Mouse (Mus musculus) cerebellum, adult 9-10 months (tissue): ENCODE results near the gene Rpl10-ps3.

ENCODE experiments used
- DNase-seq: peaks from one replicate; pipeline ENCODE4 v3.0.0; 2022

Rpl10-ps3 gene

DNA sequence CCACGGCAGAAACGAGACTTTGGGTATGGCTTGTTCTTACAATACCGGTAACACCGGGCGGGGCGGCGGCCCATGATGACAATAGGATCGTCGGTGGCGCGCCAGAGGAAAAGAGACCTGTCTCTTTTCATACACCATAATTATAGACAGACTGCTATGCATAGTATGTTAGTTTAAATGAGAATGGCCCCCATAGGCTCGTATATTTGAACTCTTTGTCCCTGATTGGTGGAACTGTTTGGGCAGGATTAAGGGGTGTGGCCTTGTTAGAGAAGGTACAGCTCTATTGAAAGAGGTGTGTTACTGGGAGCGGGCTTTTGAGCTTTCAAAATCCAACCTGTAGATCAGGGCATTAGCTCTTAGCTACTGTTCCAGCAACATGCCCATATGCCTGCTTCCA lies at the start of gene Rpl10-ps3:
Gene Rpl10-ps3 (minus strand): TSS at position 101 of the 400 bp plus-strand sequence.
- DNase-seq = no peak

GRCm38 (mm10) chr9:50375598-50375997 lies 30.8 kb upstream of the Rpl10-ps3 start:
- DNase-seq = no peak

DNA sequence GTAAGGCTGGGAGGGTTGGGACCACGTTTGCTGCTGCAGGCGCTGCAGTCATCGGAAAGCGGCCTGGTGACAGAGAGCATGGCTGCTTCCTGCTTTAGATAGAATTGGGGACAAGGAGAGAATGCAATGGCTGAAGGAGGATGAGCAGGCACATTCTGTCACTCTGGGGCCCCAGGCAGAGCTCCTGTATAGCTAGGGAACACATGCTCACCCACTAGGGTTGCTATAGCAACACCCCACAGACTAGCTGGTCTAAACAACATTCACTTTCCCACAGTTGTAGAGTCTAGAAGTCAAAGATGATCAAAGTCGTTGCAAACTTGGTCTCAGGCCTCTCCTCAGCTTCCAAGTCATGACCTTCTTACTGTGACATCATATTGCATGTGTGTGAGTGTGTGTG lies 29.9 kb upstream of the Rpl10-ps3 start:
- DNase-seq = no peak

GRCm38 (mm10) chr9:50368551-50369297 lies 24.0 kb upstream of the Rpl10-ps3 start:
- no peak for DNase-seq

- no peak for DNase-seq
Measured at GRCm38 (mm10) chr9:50365059-50365780, 20.5 kb upstream of the Rpl10-ps3 start.

DNA sequence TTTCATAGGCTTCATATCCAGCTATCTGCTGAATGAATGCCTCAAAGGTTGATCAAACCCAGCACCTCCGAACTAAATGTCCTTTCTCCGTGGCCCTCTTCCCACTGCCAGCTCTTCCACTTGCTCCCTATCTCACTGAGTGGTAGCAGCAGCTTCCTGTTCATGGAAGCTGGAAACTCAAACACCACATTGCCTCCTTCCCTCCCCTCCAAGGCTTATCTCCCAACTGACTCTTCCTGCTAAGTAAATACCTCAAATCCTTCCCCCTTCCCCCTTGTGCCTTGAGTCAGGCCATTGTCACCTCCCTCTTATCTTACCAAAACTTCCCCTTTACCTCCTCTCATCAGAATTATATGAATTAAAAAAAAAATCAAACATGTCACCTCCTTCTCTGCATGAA lies 19.2 kb upstream of the Rpl10-ps3 start:
- no peak for DNase-seq

DNA sequence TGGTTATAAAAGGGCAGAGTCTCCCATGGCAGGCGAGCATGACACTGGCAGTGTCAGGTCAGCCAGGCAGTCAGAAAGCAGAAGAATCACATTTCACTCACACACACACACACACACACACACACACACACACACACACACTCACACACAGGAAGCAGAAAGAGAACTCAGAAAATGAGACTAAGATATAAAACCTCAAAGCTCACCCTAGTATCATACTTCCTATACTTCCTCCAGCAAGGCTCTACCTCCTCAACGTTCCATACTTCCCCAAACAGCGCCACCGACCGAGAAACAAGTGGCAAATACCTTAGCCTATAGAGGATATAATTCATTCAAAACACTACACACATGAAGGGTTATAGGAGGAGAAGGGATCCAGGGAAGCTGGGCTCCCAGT lies 18.5 kb upstream of the Rpl10-ps3 start:
- no peak for DNase-seq

DNA sequence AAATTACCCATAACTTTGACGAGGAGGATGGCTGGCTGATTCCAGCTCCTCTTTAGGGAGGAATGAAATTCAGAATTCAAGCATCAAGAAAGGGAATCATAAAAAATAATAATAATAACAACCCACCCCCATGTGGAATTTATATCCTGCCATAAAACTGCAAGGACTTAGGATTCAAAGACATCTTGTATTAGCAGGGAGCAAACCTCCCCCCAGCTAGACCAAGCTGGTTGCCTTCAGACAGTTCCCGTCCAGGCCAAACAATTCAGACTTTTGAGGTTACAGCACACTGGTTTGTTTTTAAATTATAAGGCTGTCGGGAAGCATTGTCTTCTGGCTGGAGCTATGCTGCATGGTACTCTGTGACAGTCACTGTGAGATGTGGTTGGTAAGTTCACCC lies 17.8 kb upstream of the Rpl10-ps3 start:
- DNase-seq = no peak

GRCm38 (mm10) chr9:50360370-50360769 lies 15.6 kb upstream of the Rpl10-ps3 start:
- DNase-seq = no peak

DNA sequence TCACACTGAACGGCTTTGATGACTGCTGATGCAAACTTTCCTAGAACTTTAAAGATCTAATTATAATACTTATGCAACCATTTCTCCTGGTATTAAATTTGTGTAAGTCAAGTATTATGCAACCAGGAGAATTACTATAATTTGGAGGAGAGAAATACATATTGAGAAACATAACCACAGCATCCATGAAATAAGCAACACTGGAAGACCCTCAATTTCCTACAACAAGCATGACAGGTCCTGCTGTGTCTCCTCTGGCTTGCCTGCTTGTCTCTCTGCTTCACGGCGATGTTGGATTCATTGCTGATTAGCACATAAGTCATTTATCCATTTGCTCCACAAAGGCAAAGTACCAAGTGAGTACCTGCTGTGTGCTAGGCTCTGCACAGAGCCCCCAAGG lies 12.6 kb upstream of the Rpl10-ps3 start:
- DNase-seq = no peak

- no peak for DNase-seq
Measured at GRCm38 (mm10) chr9:50351746-50352145, 7.0 kb upstream of the Rpl10-ps3 start.

DNA sequence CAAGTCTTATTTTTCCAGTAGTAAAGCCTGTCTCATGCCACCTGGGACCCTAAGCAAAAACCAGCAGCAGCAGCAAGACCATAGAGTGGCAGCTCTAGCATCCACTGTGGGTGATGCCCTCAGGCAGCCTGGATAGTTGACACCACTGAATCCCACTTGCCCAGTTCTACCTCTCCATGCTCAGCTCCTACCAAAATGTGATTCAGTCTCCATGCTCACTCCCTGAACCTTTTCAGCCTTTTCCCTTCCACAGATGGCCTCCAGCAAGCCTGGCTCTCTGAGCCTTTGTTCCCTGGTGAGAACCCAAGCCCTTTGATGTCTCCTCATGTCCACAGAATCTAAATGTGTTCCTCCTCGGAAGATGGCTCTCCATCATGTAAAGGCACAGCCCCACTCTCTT lies 5.8 kb upstream of the Rpl10-ps3 start:
- no peak for DNase-seq

DNA sequence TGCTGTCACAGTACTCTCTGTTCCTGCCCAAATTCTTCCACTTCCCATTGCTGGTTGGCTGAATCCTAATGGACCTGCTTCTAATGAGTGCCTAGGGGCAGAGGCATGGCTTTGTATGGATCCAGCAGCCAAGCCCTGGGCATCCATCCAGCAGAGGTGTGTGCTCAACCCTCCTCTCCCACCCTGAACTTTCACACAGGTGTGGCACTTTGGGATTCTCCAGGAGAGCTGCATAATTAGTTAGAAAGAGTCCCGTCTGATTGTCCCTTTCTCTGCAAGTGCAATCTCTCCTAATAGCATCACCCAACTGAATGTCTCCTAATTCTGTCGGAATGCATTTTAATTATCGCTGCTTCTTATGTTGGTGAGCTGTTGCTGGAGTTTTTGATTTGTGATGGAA lies 4.4 kb upstream of the Rpl10-ps3 start:
- no peak for DNase-seq

GRCm38 (mm10) chr9:50348256-50348655 lies 3.5 kb upstream of the Rpl10-ps3 start:
- peak; percentile 42 for DNase-seq

DNA sequence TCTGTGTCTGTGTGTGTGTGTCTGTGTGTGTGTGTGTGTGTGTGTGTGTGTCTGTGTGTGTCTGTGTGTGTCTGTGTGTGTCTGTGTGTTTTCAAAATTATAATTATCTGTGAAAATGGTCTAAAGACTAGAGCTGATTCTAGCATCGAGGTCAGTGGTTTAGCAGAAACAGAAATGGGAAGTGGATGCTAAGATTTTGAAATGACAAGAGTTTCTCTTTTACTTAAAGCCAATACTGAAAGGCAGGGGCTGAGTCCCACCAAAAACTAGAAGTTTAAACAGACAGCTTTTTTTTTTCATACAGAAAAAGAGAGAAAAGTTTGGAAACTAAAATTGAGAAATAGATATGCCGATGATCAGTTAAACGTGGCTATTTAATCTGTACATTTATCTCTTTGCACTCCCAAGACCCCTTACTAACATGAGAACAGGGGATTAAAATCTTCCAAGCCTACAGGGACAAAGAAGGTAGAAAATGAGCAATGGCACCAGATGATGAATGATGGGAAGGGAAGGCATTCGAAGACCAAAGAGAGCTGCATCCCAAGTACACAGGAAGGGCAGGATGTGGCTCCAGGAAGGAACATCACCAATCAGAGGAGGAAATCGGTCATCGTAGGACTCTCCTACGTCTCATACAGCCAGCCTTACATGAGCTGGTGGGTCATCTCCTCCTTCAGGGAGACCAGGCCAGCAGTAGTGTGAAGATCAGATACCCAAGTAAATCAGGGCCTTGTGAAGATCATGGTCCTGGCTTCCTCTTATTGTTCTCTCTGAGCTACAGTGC lies 9.0 kb downstream of the Rpl10-ps3 start:
- DNase-seq = no peak

DNA sequence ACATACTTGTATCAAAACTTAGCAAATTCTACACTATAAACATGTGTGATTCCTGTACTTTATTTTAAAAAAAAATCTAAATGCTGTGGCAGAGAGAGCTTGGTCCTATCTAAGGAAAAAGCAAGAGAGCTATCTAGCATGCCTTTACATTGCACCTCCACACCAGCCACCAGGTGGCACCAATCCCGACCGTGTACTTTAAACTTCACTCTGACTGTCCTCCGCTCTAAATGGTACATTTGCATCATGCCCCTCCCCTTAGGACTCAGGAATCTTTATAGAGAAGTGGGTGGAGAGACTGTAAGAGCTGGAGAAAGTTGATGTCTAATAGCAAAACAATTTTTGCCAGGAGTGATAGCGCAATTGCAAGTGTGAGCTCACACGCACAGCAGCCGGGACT lies 11.4 kb downstream of the Rpl10-ps3 start:
- DNase-seq = peak; percentile 4

- DNase-seq = no peak
Measured at GRCm38 (mm10) chr9:50324355-50325225, 20.2 kb downstream of the Rpl10-ps3 start.

GRCm38 (mm10) chr9:50320729-50321128 lies 24.0 kb downstream of the Rpl10-ps3 start:
- no peak for DNase-seq

DNA sequence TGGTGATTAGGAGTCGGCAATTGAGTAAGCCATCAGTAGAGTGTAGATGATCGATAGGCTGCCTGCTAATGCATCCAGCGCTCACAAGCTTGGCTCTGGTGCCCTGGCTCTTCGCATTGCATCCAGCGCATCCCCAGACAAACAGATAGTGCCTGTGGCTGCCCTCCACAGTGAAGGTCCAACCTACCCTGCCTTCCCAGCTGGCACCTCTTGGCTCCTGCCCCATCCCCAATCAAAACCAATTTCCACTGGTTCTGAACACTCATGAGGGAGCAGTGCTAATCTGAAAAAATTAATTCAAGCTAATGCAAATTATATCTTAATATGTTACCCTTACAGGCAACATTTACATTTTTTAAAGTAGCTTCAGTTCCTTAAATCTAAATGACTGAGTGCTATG lies 25.3 kb downstream of the Rpl10-ps3 start:
- no peak for DNase-seq

GRCm38 (mm10) chr9:50317299-50317698 lies 27.5 kb downstream of the Rpl10-ps3 start:
- DNase-seq = no peak

DNA sequence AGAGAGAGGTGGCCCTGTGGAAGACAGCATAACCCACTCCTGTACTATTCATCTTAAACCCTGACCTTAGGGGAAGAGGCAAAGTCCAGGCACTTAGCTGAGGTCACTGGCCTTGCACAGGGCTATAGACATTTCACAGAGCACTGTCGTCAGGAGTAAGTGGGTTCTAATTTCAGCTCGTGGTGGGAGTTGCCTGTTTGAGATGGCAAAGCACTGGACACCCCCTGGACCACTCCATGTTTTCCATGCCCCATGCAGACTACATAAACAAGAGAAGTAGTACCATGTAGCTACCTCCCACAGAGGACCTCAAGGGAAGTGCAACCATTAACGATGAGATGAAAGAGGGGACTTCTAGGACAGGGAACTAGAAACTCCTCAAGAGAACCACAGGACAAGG lies 29.1 kb downstream of the Rpl10-ps3 start:
- DNase-seq = no peak

GRCm38 (mm10) chr9:50311036-50311545 lies 33.7 kb downstream of the Rpl10-ps3 start:
- no peak for DNase-seq
